Mouse (Mus musculus) neural tube, embryonic 10.5 days (tissue): ENCODE results near the gene Duox1.

Source experiments
- DNase-seq: peaks from one replicate; pipeline ENCODE4 v3.0.0-alpha.2; 2017; ENCODE audit warnings: low spot score; ENCODE audit errors: extremely low spot score

Duox1 gene

DNA sequence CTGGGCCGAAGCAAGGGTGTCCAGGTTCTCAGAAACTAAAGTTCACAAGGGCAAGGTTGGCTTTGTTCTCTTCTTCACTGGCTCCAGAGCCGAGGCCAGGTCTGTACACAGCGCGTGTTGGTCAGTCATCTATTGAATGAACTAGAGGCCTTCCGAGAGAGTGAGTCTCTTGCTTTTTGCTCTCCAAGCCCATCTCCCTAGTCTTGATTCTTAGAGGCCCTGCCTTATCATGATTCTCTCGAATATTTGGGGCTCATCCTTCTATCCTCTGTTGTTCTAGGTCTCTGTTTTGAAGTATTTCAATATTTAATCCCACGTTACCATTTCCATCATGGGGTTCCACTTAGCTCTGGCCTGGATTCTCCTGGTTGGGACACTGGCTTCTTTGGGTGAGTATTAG lies at the start of gene Duox1:
Gene Duox1, plus strand, starts transcription at position 301 of the 400 bp plus-strand sequence.
- DNase-seq, result no peak

DNA sequence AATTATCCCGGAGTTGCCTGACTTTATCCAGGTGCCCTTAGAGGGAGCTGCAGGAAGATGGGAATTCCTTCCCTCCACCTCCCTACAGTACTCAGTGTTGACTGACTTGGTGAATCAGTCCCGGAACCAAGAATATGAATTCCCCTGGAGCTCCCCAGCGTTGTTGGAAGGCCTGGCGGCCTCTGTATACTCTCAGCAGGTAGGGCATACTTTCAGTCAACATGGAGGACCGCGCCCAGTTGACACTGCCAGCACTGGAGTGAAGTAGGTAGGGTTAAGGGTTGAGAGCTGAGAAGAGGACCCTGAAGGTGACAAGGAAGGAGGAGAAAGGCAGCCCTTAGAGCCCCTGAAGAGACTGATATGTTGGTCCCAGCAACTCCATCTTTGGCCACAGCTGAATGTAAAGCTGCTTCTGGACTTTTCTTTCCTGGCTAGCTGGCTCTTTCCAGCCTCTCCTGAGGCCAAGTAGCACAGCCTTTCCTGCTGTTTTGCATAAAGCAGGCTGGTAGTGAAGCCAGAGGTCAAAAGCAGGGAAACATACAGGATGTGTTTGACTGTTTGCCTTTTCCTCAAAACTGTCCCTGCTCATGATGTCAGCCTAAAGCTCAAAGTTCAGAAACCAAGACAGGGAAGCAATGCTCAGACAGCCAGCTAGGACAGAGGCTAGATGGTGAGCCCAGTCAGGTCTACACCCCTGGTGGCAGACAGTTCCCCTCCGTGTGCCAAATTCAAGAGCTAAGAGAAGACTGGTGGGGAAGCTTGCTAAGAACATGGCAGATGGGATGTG lies 48.9 kb upstream of the Duox1 start:
- no peak for DNase-seq

DNA sequence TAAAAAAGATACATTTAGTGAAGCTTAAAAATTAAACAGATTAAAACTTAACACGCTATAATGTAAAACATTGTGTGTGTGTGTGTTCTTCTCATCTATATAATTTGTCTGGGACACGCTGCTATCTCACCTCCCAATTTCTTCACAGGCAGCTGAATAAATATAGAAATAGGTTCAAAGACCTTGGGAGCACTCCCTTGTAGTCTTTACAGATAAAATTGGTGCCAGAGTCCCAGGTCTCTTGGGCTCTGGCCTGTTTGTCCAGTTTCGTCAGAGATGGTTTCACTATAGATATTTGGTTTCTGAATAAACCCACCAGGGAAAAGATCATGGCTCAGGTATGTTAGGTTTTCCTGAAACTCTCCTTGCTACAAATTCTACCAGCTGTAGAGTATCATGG lies 36.7 kb upstream of the Duox1 start:
- no peak for DNase-seq

DNA sequence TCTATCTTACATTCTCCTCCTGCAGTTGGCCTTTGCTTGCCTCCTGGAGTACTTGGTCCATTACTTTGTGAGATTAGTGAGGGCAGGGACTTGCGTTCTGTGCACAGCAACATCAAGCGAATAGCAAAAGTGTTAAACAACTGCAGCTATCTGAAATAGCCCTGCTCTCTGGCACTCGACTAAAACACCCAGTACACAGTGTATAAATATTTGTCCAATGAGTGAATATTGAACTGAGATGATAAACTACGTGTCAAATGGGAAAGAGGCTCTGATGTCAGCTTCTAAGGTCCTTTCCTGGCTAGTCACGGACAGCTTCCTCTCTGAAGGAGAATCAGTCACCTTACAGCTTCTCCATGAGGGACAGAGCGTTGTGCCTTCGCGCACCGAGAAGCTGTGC lies 31.4 kb upstream of the Duox1 start:
- no peak for DNase-seq

DNA sequence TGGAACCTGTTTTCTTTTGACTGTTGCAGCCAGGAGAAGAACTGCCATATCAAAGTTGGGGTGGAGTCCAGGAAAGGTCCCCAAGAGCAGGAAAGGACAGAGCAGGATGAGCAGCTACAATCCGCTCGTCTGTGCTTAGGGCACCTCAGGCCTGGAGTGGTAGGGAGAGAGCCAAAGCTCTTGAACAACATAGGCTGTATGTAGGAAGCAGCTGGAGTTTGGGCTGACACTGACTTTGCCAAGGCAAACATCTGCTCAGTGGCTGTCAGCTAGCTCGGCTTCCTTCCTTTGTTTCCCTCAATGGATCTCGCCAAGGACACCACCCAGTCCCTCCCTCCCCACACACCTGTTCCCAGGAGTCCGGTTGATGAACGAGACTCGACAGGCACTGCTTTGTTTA lies 29.3 kb upstream of the Duox1 start:
- DNase-seq, result no peak

DNA sequence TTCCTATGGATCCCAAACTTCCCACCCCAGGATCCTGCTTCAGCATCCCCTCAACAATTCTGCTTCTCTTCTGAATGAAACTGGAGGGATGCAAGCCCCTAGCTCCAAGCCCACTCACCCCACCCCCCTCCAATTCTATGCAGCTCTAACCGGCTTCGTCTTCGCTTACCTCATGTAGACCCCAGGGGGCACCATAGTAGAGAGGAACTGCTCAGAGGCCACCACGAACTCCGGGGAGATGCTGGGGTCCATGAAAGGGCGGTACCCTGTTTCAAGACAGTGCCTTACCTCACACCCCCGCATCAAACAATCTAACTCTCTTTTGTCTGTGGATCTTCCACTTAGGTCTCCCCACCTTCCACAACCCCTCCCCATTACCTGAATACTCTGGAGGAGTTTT lies 20.6 kb upstream of the Duox1 start:
- no peak for DNase-seq

DNA sequence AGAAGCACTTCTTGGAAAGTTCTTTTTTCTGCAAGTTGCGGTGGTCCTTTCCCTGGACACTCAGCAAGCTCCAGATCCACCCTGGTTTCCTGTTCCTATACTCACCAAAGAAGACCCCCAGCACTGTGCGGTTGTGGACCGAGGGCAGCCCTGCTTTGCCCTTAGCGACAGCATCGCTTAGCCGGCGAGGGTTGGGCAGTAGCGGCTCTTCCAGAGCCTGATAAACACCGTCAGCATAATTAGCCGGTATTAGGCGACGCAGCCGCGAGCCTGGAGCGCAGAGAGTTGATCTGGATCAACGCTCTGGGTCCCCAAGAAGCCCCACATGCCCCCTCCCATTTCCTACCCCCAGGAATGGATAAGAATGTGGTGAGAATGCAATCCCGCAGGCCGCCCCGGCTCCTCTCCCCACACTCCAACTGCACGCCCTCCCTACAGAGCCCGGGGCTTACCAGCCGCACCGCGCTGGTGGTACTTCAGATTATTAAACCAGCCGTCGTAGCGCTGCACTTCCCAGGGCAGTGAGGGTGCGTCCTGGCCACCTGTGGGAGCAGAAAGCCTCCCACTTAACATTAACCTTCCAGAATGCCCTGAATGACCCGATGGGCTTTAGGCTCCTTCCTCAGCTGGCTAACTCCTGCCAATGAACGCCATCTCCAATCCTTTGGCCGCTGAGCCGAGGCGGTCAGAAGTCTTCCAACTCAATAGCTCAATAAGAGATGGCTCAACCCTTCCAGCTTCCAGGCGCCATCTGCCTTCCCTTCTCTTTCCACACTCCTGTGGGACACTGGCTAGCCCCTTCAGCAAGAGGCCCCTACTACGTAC lies 18.0 kb upstream of the Duox1 start:
- DNase-seq, result peak; percentile 55

DNA sequence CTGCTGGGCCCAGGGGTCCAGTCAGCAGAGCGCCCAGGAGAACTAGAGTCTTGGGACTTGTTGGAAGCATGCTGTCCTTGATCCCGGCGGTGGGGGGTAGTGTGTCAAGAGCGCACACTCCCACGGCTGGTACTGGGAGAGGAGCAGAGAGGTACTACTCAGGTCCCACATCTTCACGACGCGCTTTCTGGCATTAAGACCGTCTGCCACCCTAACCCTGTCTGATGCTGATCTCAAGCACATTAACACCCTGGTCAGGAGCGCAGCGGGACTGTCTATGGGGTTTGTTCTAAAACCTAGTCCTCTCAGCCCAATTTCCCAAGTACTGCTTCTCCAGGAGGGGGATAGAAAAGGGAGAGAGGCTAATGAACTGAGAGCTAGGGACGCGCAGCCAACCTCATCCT lies 17.4 kb upstream of the Duox1 start, which contains the start of gene Duox2:
Gene Duox2, minus strand, starts transcription at position 354 of the 404 bp plus-strand sequence.
- DNase-seq, result peak; percentile 56

DNA sequence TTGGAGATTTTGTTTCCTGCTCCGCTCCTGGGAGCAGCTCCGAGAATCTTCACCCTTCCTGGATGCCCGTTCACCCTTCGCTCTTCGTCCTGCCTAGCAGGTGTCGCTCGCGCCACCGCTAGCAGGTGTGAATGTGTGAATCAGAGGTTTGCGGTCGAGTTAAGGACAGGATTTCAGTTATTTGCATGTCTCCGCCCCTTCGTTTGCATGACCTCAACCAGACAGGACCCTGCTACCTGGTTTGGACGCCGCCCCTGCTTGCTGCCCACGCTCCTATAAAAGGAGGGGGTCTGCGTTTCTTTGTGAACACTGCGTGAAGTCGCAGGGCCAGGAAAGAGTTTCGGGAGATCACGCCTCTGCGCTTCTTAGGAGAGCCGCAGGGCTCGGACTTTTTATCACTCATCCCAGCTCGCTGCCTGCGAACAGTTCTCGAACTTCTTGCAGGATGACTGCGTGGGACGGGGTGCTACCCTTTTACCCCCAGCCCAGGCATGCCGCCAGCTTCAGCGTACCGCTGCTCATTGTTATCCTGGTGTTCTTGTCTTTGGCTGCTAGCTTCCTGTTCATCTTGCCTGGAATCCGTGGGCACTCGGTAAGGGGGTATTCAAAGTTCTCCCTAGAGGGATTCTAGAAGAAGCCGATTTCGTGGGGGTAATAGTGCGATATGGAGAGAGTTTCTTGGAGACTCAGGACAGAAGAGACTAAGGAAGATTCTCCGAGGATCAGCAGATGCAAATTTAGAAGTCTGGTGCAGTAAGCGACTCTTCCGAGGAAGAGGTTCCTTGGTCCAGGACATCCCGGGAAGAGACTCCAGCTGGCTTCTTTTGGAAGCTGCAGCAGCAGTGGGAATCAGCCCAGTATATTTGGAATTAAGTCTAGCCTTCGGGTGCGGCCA lies 16.6 kb upstream of the Duox1 start, which contains the start of gene Duoxa2:
Gene Duoxa2, plus strand, starts transcription at position 305 of the 895 bp plus-strand sequence.
- DNase-seq, result peak; percentile 55

DNA sequence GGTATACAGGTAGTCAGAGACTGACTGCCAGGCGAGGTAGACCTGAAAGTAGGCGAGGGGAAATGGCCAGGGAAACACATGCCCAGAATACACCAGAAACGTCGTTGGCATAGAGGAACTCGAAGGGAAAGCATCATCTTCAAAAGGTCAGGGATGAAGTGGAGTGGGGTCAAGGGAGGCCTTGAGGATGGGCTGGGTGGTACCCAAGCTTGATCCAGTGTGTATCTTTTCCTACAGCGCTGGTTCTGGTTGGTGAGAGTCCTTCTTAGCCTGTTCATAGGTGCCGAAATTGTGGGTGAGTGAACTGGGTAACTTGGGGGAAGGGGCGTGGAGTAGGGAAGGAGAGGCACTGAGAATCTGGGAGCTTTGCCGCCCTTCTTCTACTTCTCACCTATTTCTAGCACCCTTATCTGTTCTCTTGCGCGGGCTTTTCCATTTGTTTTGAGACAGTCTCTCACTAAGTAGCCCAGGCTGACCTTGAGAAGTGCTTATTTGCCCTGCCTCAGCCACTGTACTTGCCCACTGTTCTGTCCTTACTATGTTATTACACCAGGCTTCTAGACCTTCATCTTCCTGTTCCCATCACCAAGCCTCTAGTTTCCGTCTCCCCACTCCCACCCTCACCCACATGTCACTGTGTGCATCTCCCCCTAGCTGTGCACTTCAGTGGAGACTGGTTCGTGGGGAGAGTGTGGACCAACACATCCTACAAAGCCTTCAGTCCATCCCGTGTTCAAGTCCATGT lies 15.4 kb upstream of the Duox1 start:
- DNase-seq, result peak; percentile 35

DNA sequence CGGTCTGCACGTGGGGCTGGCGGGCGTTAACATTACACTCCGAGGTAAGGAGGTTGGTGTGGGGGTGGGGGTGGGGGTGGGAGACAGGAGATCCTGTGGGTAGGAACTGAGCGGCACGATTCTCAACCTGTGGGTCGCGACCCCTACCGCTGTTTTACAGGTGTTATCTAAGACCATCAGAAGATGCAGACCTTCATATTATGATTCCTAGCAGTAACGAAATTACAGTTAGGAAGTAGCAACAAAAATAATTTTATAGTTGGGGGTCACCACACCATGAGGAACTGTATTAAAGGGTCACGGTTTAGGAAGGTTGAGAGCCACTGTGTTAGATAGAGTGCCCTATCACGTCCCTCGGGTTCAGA lies 14.8 kb upstream of the Duox1 start:
- DNase-seq, result no peak

DNA sequence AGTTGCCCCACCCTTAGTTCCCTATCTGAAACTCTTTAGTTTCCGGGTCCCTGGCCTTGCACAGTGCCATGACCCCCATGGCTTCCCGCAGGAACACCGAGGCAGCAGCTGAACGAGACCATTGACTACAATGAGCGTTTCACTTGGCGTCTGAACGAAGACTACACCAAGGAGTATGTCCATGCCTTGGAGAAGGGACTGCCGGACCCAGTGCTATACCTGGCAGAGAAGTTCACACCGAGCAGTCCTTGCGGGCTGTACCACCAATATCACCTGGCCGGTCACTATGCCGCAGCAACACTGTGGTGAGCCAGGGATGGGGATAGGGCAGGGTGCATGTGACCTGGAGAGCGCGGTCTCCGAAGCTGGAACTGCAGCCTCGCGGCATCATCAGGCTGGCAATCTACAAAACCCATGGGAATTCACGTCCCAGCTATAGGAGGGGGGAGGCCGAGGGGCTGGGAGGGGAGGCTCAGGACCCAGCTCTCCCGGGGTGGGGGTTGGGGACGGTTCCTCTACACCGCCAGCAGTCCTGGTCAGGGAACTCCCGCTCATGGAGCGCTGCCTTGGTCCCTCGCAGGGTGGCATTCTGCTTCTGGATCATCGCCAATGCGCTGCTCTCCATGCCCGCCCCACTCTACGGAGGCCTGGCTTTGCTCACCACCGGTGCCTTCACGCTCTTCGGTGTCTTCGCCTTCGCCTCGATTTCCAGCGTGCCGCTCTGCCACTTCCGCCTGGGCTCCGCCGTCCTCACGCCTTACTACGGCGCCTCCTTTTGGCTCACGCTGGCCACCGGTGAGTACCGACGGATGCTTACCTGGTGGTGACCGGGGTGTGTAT lies 14.2 kb upstream of the Duox1 start:
- peak; percentile 61 for DNase-seq

DNA sequence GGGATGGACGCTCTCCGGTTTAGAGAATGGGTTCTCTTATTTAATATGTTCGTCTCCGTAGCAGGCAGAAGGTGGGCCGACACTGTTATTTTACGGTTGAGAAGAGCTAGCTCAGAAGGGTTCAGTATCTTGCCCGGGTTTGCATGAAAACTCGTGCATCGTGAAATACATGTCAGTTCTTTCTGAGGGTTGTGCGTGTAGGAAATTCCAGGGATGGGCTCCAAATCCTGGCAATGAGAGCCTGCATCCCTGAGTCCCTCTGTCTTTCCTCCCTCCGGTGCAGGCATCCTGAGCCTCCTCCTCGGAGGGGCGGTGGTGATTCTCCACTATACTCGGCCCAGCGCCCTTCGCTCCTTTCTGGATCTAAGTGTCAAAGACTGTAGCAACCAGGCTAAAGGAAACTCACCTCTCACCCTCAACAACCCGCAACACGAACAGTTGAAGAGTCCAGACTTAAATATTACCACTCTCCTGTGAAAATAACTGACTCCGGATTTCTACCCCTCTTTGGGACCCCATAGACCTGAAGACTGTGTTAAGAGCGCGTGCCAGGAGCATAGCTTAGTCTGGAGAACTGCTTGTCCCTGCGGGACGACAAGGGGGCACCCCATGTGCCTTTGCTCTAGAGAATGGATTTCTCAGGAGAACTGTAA lies 13.4 kb upstream of the Duox1 start:
- DNase-seq, result peak; percentile 59

DNA sequence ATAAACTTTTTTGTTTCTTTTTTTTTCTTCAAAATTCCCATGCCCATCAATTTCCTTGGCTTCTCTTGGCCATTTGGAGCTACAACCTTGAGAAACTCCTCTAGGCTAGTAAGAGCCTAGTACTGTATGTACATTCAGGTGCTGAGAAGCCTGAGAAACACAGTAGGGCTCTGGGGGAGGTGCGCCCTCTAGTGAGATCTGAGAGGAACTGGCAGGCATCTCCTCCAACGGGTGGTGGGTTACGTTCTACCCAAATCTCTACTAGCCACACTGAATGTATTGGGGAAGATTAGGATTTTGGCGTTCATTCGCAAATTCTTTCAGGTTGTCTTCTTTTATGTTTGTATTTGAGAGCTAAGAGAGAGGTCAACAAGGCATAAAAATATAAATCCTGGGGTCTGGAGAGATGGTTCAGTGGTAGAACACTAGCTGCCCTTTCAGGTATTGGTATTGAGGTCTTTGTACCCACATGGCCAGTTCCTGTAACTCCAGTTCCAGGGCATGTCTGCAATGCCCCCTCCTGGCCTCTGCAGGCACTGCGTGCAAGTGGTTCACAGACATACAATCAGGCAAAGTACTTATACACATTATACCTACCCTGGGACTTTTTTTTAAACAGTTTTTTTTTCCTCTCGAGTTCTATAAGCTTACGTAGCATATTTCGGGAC lies 12.8 kb upstream of the Duox1 start:
- peak; percentile 54 for DNase-seq

DNA sequence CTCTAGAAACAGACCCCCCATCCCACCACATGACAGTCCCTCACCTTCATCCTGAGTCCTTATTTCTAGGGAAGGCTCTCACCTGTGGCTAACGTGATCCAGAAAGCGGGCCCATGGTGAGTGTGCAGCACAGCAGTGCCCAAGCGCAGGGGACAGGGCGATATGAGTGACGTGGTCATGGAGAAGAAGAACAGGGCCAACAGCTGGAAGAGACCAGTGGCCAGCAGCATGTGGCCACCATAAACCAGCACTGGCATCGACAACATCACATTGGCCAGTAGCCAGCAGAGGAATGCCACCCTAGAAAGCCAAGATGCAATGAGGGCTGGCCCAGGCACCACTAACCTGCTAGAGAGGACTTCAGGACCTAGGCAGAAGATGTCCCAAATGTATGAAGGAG lies 10.9 kb upstream of the Duox1 start:
- DNase-seq, result no peak

DNA sequence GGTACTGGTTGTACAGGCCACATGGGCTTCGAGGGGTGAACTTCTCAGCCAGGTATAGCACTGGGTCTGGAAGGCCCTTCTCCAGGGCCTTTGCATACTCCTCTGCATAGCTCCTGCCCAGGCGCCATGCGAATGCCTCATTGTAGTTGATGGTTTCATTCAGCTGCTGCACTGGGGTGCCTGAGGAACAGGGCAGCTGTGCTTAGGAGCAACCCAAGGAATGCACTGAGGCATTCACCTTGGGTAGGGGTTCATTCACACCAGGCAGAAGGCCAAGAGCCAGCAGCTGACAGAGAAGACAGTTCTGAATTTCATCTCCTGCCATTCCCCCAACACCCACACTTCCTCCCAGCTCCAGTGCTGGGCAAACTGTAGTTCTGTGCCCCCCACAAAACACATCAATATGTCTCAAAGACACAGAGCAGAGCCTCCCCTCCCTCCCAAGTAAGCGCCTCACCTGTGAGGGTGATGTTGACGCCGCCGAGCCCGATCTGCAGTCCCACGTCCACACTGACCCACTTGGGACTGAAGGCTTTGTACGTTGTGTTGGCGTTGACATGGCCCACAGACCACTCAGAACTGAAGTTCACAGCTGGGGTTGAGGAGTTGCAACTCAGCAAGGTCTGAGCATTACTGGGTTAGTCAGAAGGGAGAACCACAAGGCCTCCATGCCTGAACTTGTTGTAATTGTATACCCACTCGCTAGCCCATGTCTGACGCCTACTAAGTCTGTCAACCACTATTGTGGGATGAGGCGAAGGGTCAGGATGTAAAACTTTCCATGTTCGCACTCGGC lies 10.2 kb upstream of the Duox1 start:
- no peak for DNase-seq

DNA sequence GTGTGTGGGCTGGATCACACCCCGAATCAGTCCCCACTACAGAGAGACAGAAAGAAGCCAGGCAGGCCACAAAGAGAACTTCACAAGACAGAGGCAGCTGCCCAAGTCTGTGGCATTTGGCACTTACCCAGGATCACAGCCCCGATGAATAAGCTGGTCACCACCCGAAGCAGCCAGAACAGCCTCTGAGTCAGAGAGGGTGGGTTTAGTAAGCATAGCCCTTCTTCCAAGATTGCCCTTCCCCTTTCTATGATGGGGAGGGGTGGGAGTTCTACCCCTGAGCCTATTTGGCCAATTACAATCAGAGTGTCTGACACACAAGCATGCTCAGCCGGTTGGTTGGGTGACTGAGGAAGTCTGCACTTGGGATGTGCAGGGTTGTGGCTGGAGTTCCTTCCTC lies 9.3 kb upstream of the Duox1 start:
- no peak for DNase-seq

DNA sequence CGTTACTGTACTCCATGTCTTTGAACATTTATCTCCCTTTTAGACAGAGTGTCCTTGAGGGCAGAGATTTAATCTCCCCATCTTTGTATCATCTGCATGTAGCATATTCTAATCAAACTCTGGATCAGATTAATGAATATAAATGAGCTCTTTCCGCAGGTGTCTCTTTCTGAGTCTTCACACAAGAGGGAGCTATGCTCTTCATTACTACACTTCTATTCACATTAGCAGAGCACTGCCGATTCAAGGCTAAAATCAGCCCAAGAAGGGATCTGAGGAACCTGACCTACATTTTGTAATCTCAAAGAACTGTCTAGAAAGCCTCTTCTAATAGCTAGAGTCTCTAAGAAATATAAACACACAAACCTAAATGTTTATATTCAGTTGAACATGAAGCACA lies 5.8 kb upstream of the Duox1 start:
- no peak for DNase-seq
